Mouse (Mus musculus): ENCODE data around the gene Otulin.

The Otulin gene

GRCm38 (mm10) chr15:27630601-27631383 is at the start of gene Otulin:
Otulin (minus strand) TSS chr15:27630693.
- DNase-seq = peak; percentile 99

GRCm38 (mm10) chr15:27678511-27678910 is 48.0 kb upstream of the Otulin start:
- DNase-seq = no peak

GRCm38 (mm10) chr15:27677801-27678200 is 47.3 kb upstream of the Otulin start:
- DNase-seq = peak; percentile 22

- DNase-seq = no peak
These were observed 45.7 kb upstream of the Otulin start for GRCm38 (mm10) chr15:27676211-27676610.

GRCm38 (mm10) chr15:27675122-27675521 is 44.6 kb upstream of the Otulin start:
- DNase-seq = no peak

- DNase-seq = no peak
These were observed 43.5 kb upstream of the Otulin start for GRCm38 (mm10) chr15:27674041-27674440.

- no peak for DNase-seq
These were observed 42.7 kb upstream of the Otulin start for GRCm38 (mm10) chr15:27673151-27673550.

GRCm38 (mm10) chr15:27672259-27672658 is 41.8 kb upstream of the Otulin start:
- DNase-seq = no peak

- DNase-seq = no peak
These were observed 41.2 kb upstream of the Otulin start for GRCm38 (mm10) chr15:27671612-27672245.

- DNase-seq = no peak
These were observed 40.2 kb upstream of the Otulin start for GRCm38 (mm10) chr15:27670708-27671107.

- no peak for DNase-seq
These were observed 39.5 kb upstream of the Otulin start for GRCm38 (mm10) chr15:27669931-27670411.

GRCm38 (mm10) chr15:27669276-27669675 is 38.8 kb upstream of the Otulin start:
- no peak for DNase-seq

GRCm38 (mm10) chr15:27668557-27668956 is 38.1 kb upstream of the Otulin start:
- DNase-seq = no peak

- DNase-seq = no peak
These were observed 37.5 kb upstream of the Otulin start for GRCm38 (mm10) chr15:27668001-27668461.

GRCm38 (mm10) chr15:27666911-27667539 is 36.5 kb upstream of the Otulin start:
- no peak for DNase-seq

GRCm38 (mm10) chr15:27665392-27665911 is 35.0 kb upstream of the Otulin start:
- DNase-seq = peak; percentile 75

- DNase-seq = no peak
These were observed 33.6 kb upstream of the Otulin start for GRCm38 (mm10) chr15:27664126-27664525.

- no peak for DNase-seq
These were observed 32.2 kb upstream of the Otulin start for GRCm38 (mm10) chr15:27662699-27663098.

GRCm38 (mm10) chr15:27661696-27662095 is 31.2 kb upstream of the Otulin start:
- DNase-seq = no peak

- peak; percentile 83 for DNase-seq
These were observed 29.2 kb upstream of the Otulin start for GRCm38 (mm10) chr15:27659592-27660244.

- DNase-seq = no peak
These were observed 28.6 kb upstream of the Otulin start for GRCm38 (mm10) chr15:27659143-27659542.

- no peak for DNase-seq
These were observed 27.9 kb upstream of the Otulin start for GRCm38 (mm10) chr15:27658356-27658755.

GRCm38 (mm10) chr15:27657866-27658265 is 27.4 kb upstream of the Otulin start:
- DNase-seq = no peak

All from cerebellum, adult 8-10 months (tissue).